Mouse (Mus musculus) bone marrow, adult 2 months (tissue): Measurements from ENCODE around the gene Tedc1. TPM values are rescaled to one million over a fixed set of nuclear protein-coding genes. Genes with fewer than 3 reads are reported as not detected.

Experiments used
- H3K27ac ChIP-seq: fragments of 200-500 bp; 2 replicates; pipeline ENCODE4 v1.5.1; 2012; ENCODE audit warnings: low read depth, mild to moderate bottlenecking, control low read depth, inconsistent platforms, low read length; ENCODE audit not compliant: control insufficient read depth, poor library complexity, insufficient read depth
- H3K4me1 ChIP-seq: fragments of 200-500 bp; 2 replicates; pipeline ENCODE4 v1.6.1; 2011; ENCODE audit warnings: low read length; ENCODE audit not compliant: control insufficient read depth, insufficient read depth
- H3K4me3 ChIP-seq: fragments of 200-500 bp; replicated peaks from 2 replicates; pipeline ENCODE3; 2011; ENCODE audit warnings: mild to moderate bottlenecking, low read depth, low read length, control low read depth; ENCODE audit not compliant: control insufficient read depth
- CTCF ChIP-seq: fragments of 200-500 bp; IDR thresholded peaks from 2 replicates; pipeline ENCODE4 v1.5.1; 2011; ENCODE audit warnings: low read length, control low read depth; ENCODE audit not compliant: control insufficient read depth, insufficient read depth
- POLR2A ChIP-seq: fragments of 200-500 bp; IDR thresholded peaks from 2 replicates; pipeline ENCODE4 v1.6.1; 2011; ENCODE audit warnings: low read depth, mild to moderate bottlenecking, control low read depth, low read length, borderline replicate concordance; ENCODE audit not compliant: control insufficient read depth
- WGBS: fragments of 180-500 bp; shearing (Covaris S2); methylation state at CpG from one replicate; pipeline ENCODE4 v1.1.7; 2018; 5-methylcytosine and 5-hydroxymethylcytosine counted together
- polyA plus RNA-seq: library from polyadenylated mRNA; stranded (reverse); fragments of >200 nt; gene quantifications from 2 replicates; pipeline ENCODE4 v1.2.4, GENCODE M21; 2011; ENCODE audit warnings: low replicate concordance; ENCODE audit not compliant: missing spikeins, insufficient read depth, insufficient read length

The Tedc1 gene
- polyA plus RNA-seq, 1 experiment = 16.0 TPM

DNA sequence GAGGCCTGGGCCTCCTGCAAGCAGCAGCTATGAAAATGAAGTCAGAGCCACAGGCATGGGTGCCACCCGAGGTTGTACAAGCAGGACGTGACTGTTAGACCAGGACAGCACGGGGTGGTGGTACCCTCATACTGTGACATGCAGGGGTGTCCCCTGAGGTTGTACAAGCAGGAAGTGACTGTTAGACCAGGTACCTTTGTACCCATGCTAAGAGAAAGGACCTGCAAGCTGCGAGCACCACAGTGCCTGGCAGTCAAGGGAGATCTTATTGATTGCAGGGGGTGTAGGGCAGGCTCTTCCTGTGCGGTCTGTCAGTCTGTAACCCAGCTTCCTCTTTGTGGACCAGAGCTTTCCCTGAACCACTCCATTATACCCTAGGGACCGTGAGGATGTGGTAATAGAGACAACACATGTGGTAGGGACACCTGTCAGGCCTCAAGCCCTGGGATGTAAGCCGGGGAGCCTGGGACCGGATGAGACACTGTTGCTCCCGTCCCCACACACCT, 11.9 kb downstream of the Tedc1 start:
- Histone ChIP-seq H3K27ac (peak overlapping the region; percentile 52), H3K4me3 (no peak overlapping the region)
- WGBS = 6% methylated on average over 9 of the region's 9 CpGs

DNA sequence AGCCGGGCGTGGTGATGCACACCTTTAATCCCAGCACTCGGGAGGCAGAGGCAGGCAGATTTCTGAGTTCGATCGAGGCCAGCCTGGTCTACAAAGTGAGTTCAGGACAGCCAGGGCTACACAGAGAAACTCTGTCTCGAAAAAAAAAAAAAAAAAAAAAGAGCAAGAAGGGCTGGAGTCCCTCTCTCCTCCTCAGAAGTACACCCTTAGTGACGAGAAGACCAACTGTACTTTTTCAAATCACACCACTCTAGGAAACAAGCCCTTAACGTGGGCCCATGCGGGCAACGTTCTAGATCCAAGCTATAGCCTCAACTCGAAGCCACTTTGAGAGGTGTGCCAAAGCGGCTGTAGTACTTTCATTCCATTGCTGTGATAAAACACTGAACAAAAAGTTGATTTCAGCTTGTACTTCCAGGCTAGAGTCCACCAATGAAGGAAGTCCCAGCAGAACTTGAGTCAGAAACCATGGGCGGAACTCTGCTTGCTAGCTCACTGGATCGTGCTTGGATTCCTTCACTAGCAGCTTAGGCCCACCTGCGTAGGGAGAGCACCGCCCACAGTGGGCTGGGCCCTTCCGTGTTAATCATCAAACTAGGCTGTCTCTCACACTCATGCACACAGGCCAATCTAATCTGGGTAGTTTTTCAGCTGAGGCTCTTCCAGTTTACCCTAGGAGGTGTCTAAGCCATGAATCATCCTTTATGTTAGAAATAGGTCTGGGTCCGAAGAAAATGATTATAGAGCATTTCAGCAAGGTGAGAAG, 20.9 kb downstream of the Tedc1 start:
- TF ChIP-seq POLR2A (no peak), CTCF (no peak)
- 78% methylated on average over 18 of the region's 18 CpGs for WGBS
- H3K27ac ChIP-seq = no peak overlapping the region

More for the DNA sequence above, 11.9 kb downstream of the Tedc1 start:
- TF ChIP-seq CTCF (no peak), POLR2A (no peak)
- peaks cover 6% of the 10 kb centered on the region for H3K4me1 ChIP-seq

DNA sequence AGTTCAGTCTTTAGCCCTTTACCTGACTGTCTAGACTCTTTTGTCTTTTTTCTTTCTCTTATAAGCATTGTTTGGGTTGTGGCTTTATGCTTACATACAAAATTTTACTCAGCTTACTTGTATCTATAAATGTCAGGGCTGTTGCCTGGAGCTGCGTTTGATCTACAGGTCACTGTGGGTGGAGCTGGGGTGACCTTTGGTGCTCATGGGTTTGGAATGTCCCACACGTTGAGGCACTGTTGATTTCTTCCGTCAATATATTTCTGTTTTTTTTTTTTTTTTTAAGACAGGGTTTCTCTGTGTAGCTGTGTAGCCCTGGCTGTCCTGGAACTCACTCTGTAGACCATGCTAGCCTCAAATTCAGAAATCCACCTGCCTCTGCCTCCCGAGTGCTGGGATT, 24.8 kb downstream of the Tedc1 start:
- no peaks in the 10 kb centered on the region for H3K4me1 ChIP-seq
- no peak overlapping the region for H3K4me3 ChIP-seq
- no peak for TF ChIP-seq POLR2A
- TF ChIP-seq CTCF = no peak
- no peak overlapping the region for H3K27ac ChIP-seq
- 75% methylated on average over 4 of the region's 4 CpGs for WGBS

More for the DNA sequence above, 20.9 kb downstream of the Tedc1 start:
- Histone ChIP-seq H3K4me1 (no peaks in the 10 kb centered on the region), H3K4me3 (no peak overlapping the region)

DNA sequence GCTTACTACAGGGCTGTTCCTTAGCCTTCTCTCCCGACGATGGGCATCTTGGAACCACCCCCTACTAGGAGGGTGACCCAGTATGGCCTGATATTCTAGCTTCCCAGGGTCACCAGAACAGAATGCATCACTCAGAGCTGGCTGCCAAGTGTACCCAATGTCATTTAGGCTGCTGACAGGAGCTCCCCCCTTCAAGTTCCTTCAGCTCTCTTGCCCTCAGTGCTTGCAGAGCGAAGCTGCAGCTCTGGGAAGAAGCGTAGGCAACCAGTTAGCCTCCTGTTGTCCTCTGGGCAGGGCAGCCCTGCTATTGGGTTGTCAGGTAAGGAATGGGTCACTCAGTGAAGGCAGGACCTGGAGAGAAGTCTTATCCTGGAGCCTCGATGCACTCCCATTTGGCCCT, 28.7 kb downstream of the Tedc1 start:
- H3K4me3 ChIP-seq = no peak overlapping the region
- no peaks in the 10 kb centered on the region for H3K4me1 ChIP-seq
- no peak overlapping the region for H3K27ac ChIP-seq
- TF ChIP-seq CTCF (no peak), POLR2A (no peak)
- 73% methylated on average over 5 of the region's 5 CpGs for WGBS

GRCm38 (mm10) chr12:113185442-113186291, 29.4 kb downstream of the Tedc1 start, which contains the start of gene Tmem121:
Gene Tmem121, plus strand, starts transcription at chr12:113185930.
- WGBS = 9% methylated on average over 62 of the region's 63 CpGs
- Histone ChIP-seq H3K4me1 (no peaks in the 10 kb centered on the region), H3K27ac (no peak within 1 kb of the TSS), H3K4me3 (no peak within 1 kb of the TSS)
- TF ChIP-seq POLR2A (no peak), CTCF (no peak)

- no peak overlapping the region for H3K4me3 ChIP-seq
- WGBS = 67% methylated on average over 12 of the region's 12 CpGs
Observed at GRCm38 (mm10) chr12:113186326-113187010, 30.2 kb downstream of the Tedc1 start.

GRCm38 (mm10) chr12:113187011-113187375, 30.8 kb downstream of the Tedc1 start:
- no peak overlapping the region for H3K4me3 ChIP-seq
- 49% methylated on average over 4 of the region's 4 CpGs for WGBS
- TF ChIP-seq CTCF = no peak
- no peak for TF ChIP-seq POLR2A
- no peak overlapping the region for H3K27ac ChIP-seq
- no peaks in the 10 kb centered on the region for H3K4me1 ChIP-seq

More at GRCm38 (mm10) chr12:113186326-113187010, 30.2 kb downstream of the Tedc1 start:
- no peaks in the 10 kb centered on the region for H3K4me1 ChIP-seq
- no peak for TF ChIP-seq CTCF
- TF ChIP-seq POLR2A = no peak
- H3K27ac ChIP-seq = no peak overlapping the region
